Mouse (Mus musculus): ENCODE results near the gene Cdon. TPM values are rescaled to one million over a fixed set of nuclear protein-coding genes. Genes with fewer than 3 reads are reported as not detected.

Cdon gene
- polyA plus RNA-seq, 1 experiment from 2014 or later, result 11.7 TPM

GRCm38 (mm10) chr9:35486616-35487015, 65.7 kb downstream of the Cdon start:
- 93% methylated on average over 13 of the region's 13 CpGs for WGBS
- H3K9me3 ChIP-seq, result no peaks in the 10 kb centered on the region
- H3K4me1 ChIP-seq (replicated peaks), result no peaks in the 10 kb centered on the region
- H3K27me3 ChIP-seq (ENCODE audit: insufficient read depth, poor library complexity, severe bottlenecking), result no peaks in the 10 kb centered on the region
- H3K4me3 ChIP-seq, result no peak overlapping the region
- H3K27ac ChIP-seq, result no peak overlapping the region
- peaks cover 96% of the 10 kb centered on the region for H3K36me3 ChIP-seq
- no peak for DNase-seq (ENCODE audit: low spot score)

- WGBS, result 90% methylated on average over 4 of the region's 4 CpGs
- H3K27ac ChIP-seq, result no peak overlapping the region
- H3K4me3 ChIP-seq, result no peak overlapping the region
- H3K27me3 ChIP-seq (ENCODE audit: insufficient read depth, poor library complexity, severe bottlenecking), result no peaks in the 10 kb centered on the region
- H3K36me3 ChIP-seq, result peaks cover 91% of the 10 kb centered on the region
- no peaks in the 10 kb centered on the region for H3K4me1 ChIP-seq (replicated peaks)
- DNase-seq (ENCODE audit: low spot score), result no peak
- H3K9me3 ChIP-seq, result no peaks in the 10 kb centered on the region
Measured at GRCm38 (mm10) chr9:35488496-35488895, 67.6 kb downstream of the Cdon start.

GRCm38 (mm10) chr9:35491109-35491866, 70.4 kb downstream of the Cdon start:
- H3K9me3 ChIP-seq, result no peaks in the 10 kb centered on the region
- H3K27me3 ChIP-seq (ENCODE audit: insufficient read depth, poor library complexity, severe bottlenecking), result no peaks in the 10 kb centered on the region
- H3K4me3 ChIP-seq, result no peak overlapping the region
- 87% methylated on average over 11 of the region's 11 CpGs for WGBS
- peaks cover 88% of the 10 kb centered on the region for H3K36me3 ChIP-seq
- no peak overlapping the region for H3K27ac ChIP-seq
- peaks cover 9% of the 10 kb centered on the region for H3K4me1 ChIP-seq (replicated peaks)
- DNase-seq (ENCODE audit: low spot score), result no peak

GRCm38 (mm10) chr9:35493033-35493732, 72.3 kb downstream of the Cdon start:
- DNase-seq (ENCODE audit: low spot score), result no peak
- peaks cover 80% of the 10 kb centered on the region for H3K36me3 ChIP-seq
- no peaks in the 10 kb centered on the region for H3K9me3 ChIP-seq
- peaks cover 9% of the 10 kb centered on the region for H3K4me1 ChIP-seq (replicated peaks)
- no peak overlapping the region for H3K4me3 ChIP-seq
- H3K27ac ChIP-seq, result no peak overlapping the region
- no peaks in the 10 kb centered on the region for H3K27me3 ChIP-seq (ENCODE audit: insufficient read depth, poor library complexity, severe bottlenecking)
- WGBS, result 60% methylated on average over 7 of the region's 7 CpGs

GRCm38 (mm10) chr9:35493733-35494092, 72.8 kb downstream of the Cdon start:
- DNase-seq (ENCODE audit: low spot score), result no peak
- H3K9me3 ChIP-seq, result no peaks in the 10 kb centered on the region
- no peak overlapping the region for H3K4me3 ChIP-seq
- no peak overlapping the region for H3K27ac ChIP-seq
- 81% methylated on average over 4 of the region's 4 CpGs for WGBS
- peaks cover 80% of the 10 kb centered on the region for H3K36me3 ChIP-seq
- peaks cover 9% of the 10 kb centered on the region for H3K4me1 ChIP-seq (replicated peaks)
- H3K27me3 ChIP-seq (ENCODE audit: insufficient read depth, poor library complexity, severe bottlenecking), result no peaks in the 10 kb centered on the region

- Histone ChIP-seq H3K9me3 (no peaks in the 10 kb centered on the region), H3K4me3 (no peak overlapping the region), H3K4me1 (replicated peaks) (peaks cover 9% of the 10 kb centered on the region), H3K36me3 (peaks cover 76% of the 10 kb centered on the region), H3K27ac (no peak overlapping the region), H3K27me3 (ENCODE audit: insufficient read depth, poor library complexity, severe bottlenecking) (no peaks in the 10 kb centered on the region)
- DNase-seq (ENCODE audit: low spot score), result no peak
- WGBS, result 44% methylated on average over 4 of the region's 4 CpGs
Measured at GRCm38 (mm10) chr9:35494937-35495336, 74.0 kb downstream of the Cdon start.

GRCm38 (mm10) chr9:35495471-35495870, 74.5 kb downstream of the Cdon start:
- H3K27me3 ChIP-seq (ENCODE audit: insufficient read depth, poor library complexity, severe bottlenecking), result no peaks in the 10 kb centered on the region
- no peak for DNase-seq (ENCODE audit: low spot score)
- WGBS, result 63% methylated on average over 3 of the region's 3 CpGs
- H3K27ac ChIP-seq, result no peak overlapping the region
- peaks cover 78% of the 10 kb centered on the region for H3K36me3 ChIP-seq
- peaks cover 9% of the 10 kb centered on the region for H3K4me1 ChIP-seq (replicated peaks)
- H3K4me3 ChIP-seq, result no peak overlapping the region
- H3K9me3 ChIP-seq, result no peaks in the 10 kb centered on the region

GRCm38 (mm10) chr9:35499946-35500345, 79.0 kb downstream of the Cdon start:
- H3K9me3 ChIP-seq, result no peaks in the 10 kb centered on the region
- peaks cover 4% of the 10 kb centered on the region for H3K4me1 ChIP-seq (replicated peaks)
- H3K4me3 ChIP-seq, result no peak overlapping the region
- no peak for DNase-seq (ENCODE audit: low spot score)
- H3K36me3 ChIP-seq, result peaks cover 76% of the 10 kb centered on the region
- no peaks in the 10 kb centered on the region for H3K27me3 ChIP-seq (ENCODE audit: insufficient read depth, poor library complexity, severe bottlenecking)
- 91% methylated on average over 6 of the region's 6 CpGs for WGBS
- H3K27ac ChIP-seq, result no peak overlapping the region

- WGBS, result 88% methylated on average over 10 of the region's 10 CpGs
Measured at GRCm38 (mm10) chr9:35502361-35503000, 81.6 kb downstream of the Cdon start.

GRCm38 (mm10) chr9:35508234-35508633, 87.3 kb downstream of the Cdon start:
- peak; percentile 16 for DNase-seq (ENCODE audit: low spot score)
- Histone ChIP-seq H3K27me3 (ENCODE audit: insufficient read depth, poor library complexity, severe bottlenecking) (no peaks in the 10 kb centered on the region), H3K36me3 (peaks cover 32% of the 10 kb centered on the region), H3K27ac (no peak overlapping the region), H3K4me1 (replicated peaks) (no peaks in the 10 kb centered on the region), H3K4me3 (no peak overlapping the region), H3K9me3 (no peaks in the 10 kb centered on the region)
- WGBS, result 61% methylated on average over 8 of the region's 8 CpGs

More at GRCm38 (mm10) chr9:35502361-35503000, 81.6 kb downstream of the Cdon start:
- no peaks in the 10 kb centered on the region for H3K9me3 ChIP-seq
- H3K36me3 ChIP-seq, result peaks cover 76% of the 10 kb centered on the region
- H3K4me1 ChIP-seq (replicated peaks), result no peaks in the 10 kb centered on the region
- H3K4me3 ChIP-seq, result no peak overlapping the region
- DNase-seq (ENCODE audit: low spot score), result no peak
- no peak overlapping the region for H3K27ac ChIP-seq
- no peaks in the 10 kb centered on the region for H3K27me3 ChIP-seq (ENCODE audit: insufficient read depth, poor library complexity, severe bottlenecking)

- H3K9me3 ChIP-seq, result no peaks in the 10 kb centered on the region
- no peaks in the 10 kb centered on the region for H3K4me1 ChIP-seq (replicated peaks)
- 83% methylated on average over 4 of the region's 4 CpGs for WGBS
- H3K27ac ChIP-seq, result no peak overlapping the region
- H3K4me3 ChIP-seq, result no peak overlapping the region
- H3K36me3 ChIP-seq, result no peaks in the 10 kb centered on the region
- DNase-seq (ENCODE audit: low spot score), result no peak
- peaks cover 8% of the 10 kb centered on the region; the same call in 1 of the 2 replicates for H3K27me3 ChIP-seq (ENCODE audit: insufficient read depth, poor library complexity, severe bottlenecking)
Measured at GRCm38 (mm10) chr9:35513900-35514299, 93.0 kb downstream of the Cdon start.

GRCm38 (mm10) chr9:35516182-35516581, 95.3 kb downstream of the Cdon start:
- 86% methylated on average over 5 of the region's 5 CpGs for WGBS
- DNase-seq (ENCODE audit: low spot score), result no peak

GRCm38 (mm10) chr9:35516711-35517110, 95.8 kb downstream of the Cdon start:
- Histone ChIP-seq H3K4me3 (no peak overlapping the region), H3K9me3 (no peaks in the 10 kb centered on the region), H3K27me3 (ENCODE audit: insufficient read depth, poor library complexity, severe bottlenecking) (peaks cover 15% of the 10 kb centered on the region; the same call in 1 of the 2 replicates), H3K4me1 (replicated peaks) (peaks cover 6% of the 10 kb centered on the region), H3K36me3 (no peaks in the 10 kb centered on the region), H3K27ac (no peak overlapping the region)
- no peak for DNase-seq (ENCODE audit: low spot score)
- 93% methylated on average over 16 of the region's 16 CpGs for WGBS

More at GRCm38 (mm10) chr9:35516182-35516581, 95.3 kb downstream of the Cdon start:
- H3K27ac ChIP-seq, result no peak overlapping the region
- peaks cover 2% of the 10 kb centered on the region; the same call in 1 of the 2 replicates for H3K4me1 ChIP-seq (replicated peaks)
- peaks cover 11% of the 10 kb centered on the region; the same call in 1 of the 2 replicates for H3K27me3 ChIP-seq (ENCODE audit: insufficient read depth, poor library complexity, severe bottlenecking)
- H3K4me3 ChIP-seq, result no peak overlapping the region
- no peaks in the 10 kb centered on the region for H3K36me3 ChIP-seq
- no peaks in the 10 kb centered on the region for H3K9me3 ChIP-seq

Data from hindbrain, embryonic 10.5 days (tissue).